Mouse (Mus musculus) cerebellum, adult 2 months (tissue): ENCODE measurements around the gene 5730522E02Rik.

Source experiments
- CTCF ChIP-seq: fragments of 200-500 bp; IDR thresholded peaks from 2 replicates; pipeline ENCODE4 v1.5.1; 2011; ENCODE audit warnings: low read depth, mild to moderate bottlenecking, control low read depth, low read length, moderate library complexity, borderline replicate concordance; ENCODE audit not compliant: insufficient read depth
- POLR2A ChIP-seq: fragments of 200-500 bp; IDR thresholded peaks from 2 replicates; pipeline ENCODE4 v1.6.1; 2011; ENCODE audit warnings: low read length, control low read depth, borderline replicate concordance; ENCODE audit not compliant: insufficient read depth

- TF ChIP-seq POLR2A (no peak), CTCF (no peak)
Observed at GRCm38 (mm10) chr11:25901666-25902065, 308.9 kb downstream of the 5730522E02Rik start.
